Comparison of ENCODE assay signal across 8 mouse cellular contexts in genomic region chr2:32154334-32154997, GRCm38 (mm10). TPM values are rescaled to one million over a fixed set of nuclear protein-coding genes. Genes with fewer than 3 reads are reported as not detected.
DNase-seq lines count a peak whose midpoint lies in the region; ATAC-seq lines count a peak whose summit lies in the region.

No protein-coding gene starts in this region.

- no peaks in the 10 kb centered on the region for H3K27me3 ChIP-seq in forebrain, embryonic 10.5 days (ENCODE audit: poor library complexity, severe bottlenecking)
- no peaks in the 10 kb centered on the region for H3K27me3 ChIP-seq in limb, embryonic 11.5 days (ENCODE audit: control insufficient read depth, insufficient read depth, low read length)
- no peaks in the 10 kb centered on the region for H3K27me3 ChIP-seq in neural tube, embryonic 13.5 days

- H3K4me1 ChIP-seq in forebrain, embryonic 10.5 days, result peaks cover 85% of the 10 kb centered on the region
- H3K4me1 ChIP-seq in limb, embryonic 11.5 days (ENCODE audit: control insufficient read depth, insufficient read depth, low read length), result peaks cover 59% of the 10 kb centered on the region
- H3K4me1 ChIP-seq in neural tube, embryonic 13.5 days (replicated peaks), result peaks cover 84% of the 10 kb centered on the region

- peaks cover 14% of the 10 kb centered on the region for H3K36me3 ChIP-seq in forebrain, embryonic 10.5 days (replicated peaks)
- no peaks in the 10 kb centered on the region; the same call in 1 of the 2 replicates for H3K36me3 ChIP-seq in limb, embryonic 11.5 days (ENCODE audit: control insufficient read depth, insufficient read depth, low read length)
- H3K36me3 ChIP-seq in neural tube, embryonic 13.5 days, result no peaks in the 10 kb centered on the region

- WGBS in forebrain, embryonic 10.5 days, result 29% methylated on average over 9 of the region's 9 CpGs
- 26% methylated on average over 9 of the region's 9 CpGs for WGBS in limb, embryonic 11.5 days
- 25% methylated on average over 9 of the region's 9 CpGs for WGBS in neural tube, embryonic 13.5 days

- peak overlapping the region; percentile 38; the same call in 1 of the 2 replicates for H3K9ac ChIP-seq in limb, embryonic 11.5 days (ENCODE audit: low read length)
- H3K9ac ChIP-seq in neural tube, embryonic 13.5 days, result peak overlapping the region; percentile 100

- H3K9me3 ChIP-seq in forebrain, embryonic 10.5 days, result no peaks in the 10 kb centered on the region
- no peaks in the 10 kb centered on the region for H3K9me3 ChIP-seq in limb, embryonic 11.5 days (ENCODE audit: control insufficient read depth, low read length)
- no peaks in the 10 kb centered on the region for H3K9me3 ChIP-seq in neural tube, embryonic 13.5 days

- H3K4me3 ChIP-seq in forebrain, embryonic 10.5 days, result peak overlapping the region; percentile 97
- peak overlapping the region; percentile 23 for H3K4me3 ChIP-seq in limb, embryonic 11.5 days (ENCODE audit: low read depth, low read length)
- H3K4me3 ChIP-seq in neural tube, embryonic 13.5 days, result peak overlapping the region; percentile 93

- H3K4me2 ChIP-seq in limb, embryonic 11.5 days (ENCODE audit: low read depth, severe bottlenecking), result peak overlapping the region; percentile 80; the same call in 1 of the 2 replicates
- peak overlapping the region; percentile 100 for H3K4me2 ChIP-seq in neural tube, embryonic 13.5 days

- no peak for ATAC-seq in limb, embryonic 11.5 days (ENCODE audit: insufficient number of reproducible peaks, low FRiP score, low TSS enrichment, low read depth)
- ATAC-seq in neural tube, embryonic 13.5 days (ENCODE audit: low read depth), result no peak
- ATAC-seq in megakaryocyte-erythroid progenitor cell, adult 5-6 weeks (replicated peaks; ENCODE audit: low FRiP score, low TSS enrichment, poor library complexity, severe bottlenecking), result no peak

- H3K27ac ChIP-seq in forebrain, embryonic 10.5 days, result peak overlapping the region; percentile 100
- no peak overlapping the region; the same call in 1 of the 2 replicates for H3K27ac ChIP-seq in limb, embryonic 11.5 days (replicated peaks; ENCODE audit: low read depth, low read length)
- H3K27ac ChIP-seq in neural tube, embryonic 13.5 days (replicated peaks), result peak overlapping the region; percentile 99

- DNase-seq in lung, adult 18-20 months, result peak; percentile 56 to 69
- no peak for DNase-seq in lung, postnatal 4 days
- no peak for DNase-seq in forebrain, embryonic 10.5 days (ENCODE audit: extremely low spot score, low spot score)
- no peak for DNase-seq in limb, embryonic 11.5 days (ENCODE audit: low spot score)
- no peak for DNase-seq in ovary, postnatal 36 days (ENCODE audit: low spot score)
- no peak for DNase-seq in frontal cortex, postnatal 36 days (ENCODE audit: low spot score in 2 of 2)

RNA-seq across cellular contexts. Expression of gene Prrc2b, which starts 3.6 kb away (rescaled TPM):
- polyA plus RNA-seq in forebrain, embryonic 10.5 days (2016; fragmentation: Nextera tagmentation; extraction: Ambion mirVana), result 48.2 and 50.1 TPM in 2 replicates
- 62.5 and 72.5 TPM in 2 replicates for polyA plus RNA-seq in limb, embryonic 11.5 days (2014; fragmentation: Nextera tagmentation; extraction: Ambion mirVana)
- polyA plus RNA-seq in neural tube, embryonic 13.5 days (2015; fragmentation: Nextera tagmentation; extraction: Ambion mirVana), result 61.6 and 69.8 TPM in 2 replicates
- 58.3 and 63.5 TPM in 2 replicates for total RNA-seq in megakaryocyte-erythroid progenitor cell, adult 5-6 weeks (2014; fragmentation: Nextera tagmentation)
- 13.9 and 20.1 TPM in 2 replicates for total RNA-seq in megakaryocyte-erythroid progenitor cell, adult 5-6 weeks (2017)

RNA-seq across cellular contexts. Expression of gene Plpp7, which starts 59.1 kb away (rescaled TPM):
- 4.8 and 5.3 TPM in 2 replicates for polyA plus RNA-seq in forebrain, embryonic 10.5 days (2016; fragmentation: Nextera tagmentation; extraction: Ambion mirVana)
- polyA plus RNA-seq in limb, embryonic 11.5 days (2014; fragmentation: Nextera tagmentation; extraction: Ambion mirVana), result 2.7 and 3.8 TPM in 2 replicates
- 22.6 and 24.1 TPM in 2 replicates for polyA plus RNA-seq in neural tube, embryonic 13.5 days (2015; fragmentation: Nextera tagmentation; extraction: Ambion mirVana)
- total RNA-seq in megakaryocyte-erythroid progenitor cell, adult 5-6 weeks (2014; fragmentation: Nextera tagmentation), result 1.4 and 2.5 TPM in 2 replicates
- total RNA-seq in megakaryocyte-erythroid progenitor cell, adult 5-6 weeks (2017), result 0.65 TPM in 1 of 2 replicates, not detected in the other

Comparison
In these comparisons a context has a peak if more than half of its experiments do, and no peak if none do; other contexts are left out.
1. DNase-seq: peak in lung, adult 18-20 months (2 of 2); none in lung, postnatal 4 days (0 of 2), forebrain, embryonic 10.5 days (single experiment), limb, embryonic 11.5 days (single experiment), ovary, postnatal 36 days (single experiment) and frontal cortex, postnatal 36 days (0 of 2).
2. H3K4me3 ChIP-seq: peak in every context shown above with its lines; median percentile 97 in forebrain, embryonic 10.5 days; 93 in neural tube, embryonic 13.5 days; 23 in limb, embryonic 11.5 days.